Mouse (Mus musculus): ENCODE data around the gene Meltf. TPM values are rescaled to one million over a fixed set of nuclear protein-coding genes. Genes with fewer than 3 reads are reported as not detected.

Gene Meltf
- polyA plus RNA-seq, 1 experiment, result 0.46 TPM

GRCm38 (mm10) chr16:31905891-31906825 is 27.5 kb downstream of the Meltf start:
- 0 out of 2 replicates have a peak, but pooled peaks have one; percentile 20 for TF ChIP-seq POLR2A (IDR thresholded peaks at IDR 0.05; ENCODE audit: extremely low read depth, insufficient read depth, low read length)
- TF ChIP-seq CTCF (IDR thresholded peaks at IDR 0.05; ENCODE audit: extremely low read depth, insufficient read depth, low read length), result no peak
- peak overlapping the region; percentile 54 for H3K27ac ChIP-seq (ENCODE audit: insufficient read depth, low read length)
- H3K4me1 ChIP-seq (ENCODE audit: control insufficient read depth, insufficient read depth, low read length), result peaks cover 5% of the 10 kb centered on the region; the same call in 1 of the 2 replicates
- H3K4me3 ChIP-seq (ENCODE audit: insufficient read depth, low read length), result no peak overlapping the region

- Histone ChIP-seq H3K4me3 (ENCODE audit: insufficient read depth, low read length) (no peak overlapping the region), H3K4me1 (ENCODE audit: control insufficient read depth, insufficient read depth, low read length) (peaks cover 5% of the 10 kb centered on the region; the same call in 1 of the 2 replicates), H3K27ac (ENCODE audit: insufficient read depth, low read length) (peak overlapping the region; percentile 54; the same call in 1 of the 2 replicates)
- TF ChIP-seq POLR2A (IDR thresholded peaks at IDR 0.05; ENCODE audit: extremely low read depth, insufficient read depth, low read length), result no peak
Observed at GRCm38 (mm10) chr16:31906896-31907295, 28.3 kb downstream of the Meltf start.

DNA sequence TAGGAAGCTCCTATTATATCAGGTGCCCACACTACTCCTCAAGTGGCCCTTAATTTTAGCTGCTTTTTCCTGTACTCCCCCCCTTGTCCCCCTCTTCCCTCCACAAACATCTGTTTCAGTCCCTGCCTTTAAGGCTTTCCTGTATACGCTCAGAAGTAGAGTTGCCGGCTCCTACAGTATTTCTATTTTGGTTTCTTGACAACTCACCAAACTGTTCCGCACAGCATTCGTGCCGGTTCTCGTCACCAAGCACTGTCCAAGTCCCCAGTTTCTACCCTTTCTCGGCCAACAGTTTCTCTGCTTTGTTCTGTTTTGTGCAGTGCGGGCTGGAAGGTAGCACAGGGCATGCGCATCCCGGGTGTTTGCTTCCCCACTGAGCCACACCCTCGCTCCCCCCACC is 30.3 kb downstream of the Meltf start:
- Histone ChIP-seq H3K4me3 (ENCODE audit: insufficient read depth, low read length) (no peak overlapping the region), H3K27ac (ENCODE audit: insufficient read depth, low read length) (peak overlapping the region; percentile 85), H3K4me1 (ENCODE audit: control insufficient read depth, insufficient read depth, low read length) (peaks cover 5% of the 10 kb centered on the region; the same call in 1 of the 2 replicates)
- TF ChIP-seq POLR2A (IDR thresholded peaks at IDR 0.05; ENCODE audit: extremely low read depth, insufficient read depth, low read length) (0 out of 2 replicates have a peak, but pooled peaks have one; percentile 28), CTCF (IDR thresholded peaks at IDR 0.05; ENCODE audit: extremely low read depth, insufficient read depth, low read length) (no peak)

- TF ChIP-seq POLR2A (IDR thresholded peaks at IDR 0.05; ENCODE audit: extremely low read depth, insufficient read depth, low read length), result no peak
- TF ChIP-seq CTCF (IDR thresholded peaks at IDR 0.05; ENCODE audit: extremely low read depth, insufficient read depth, low read length), result no peak
- H3K4me1 ChIP-seq (ENCODE audit: control insufficient read depth, insufficient read depth, low read length), result peaks cover 5% of the 10 kb centered on the region; the same call in 1 of the 2 replicates
- no peak overlapping the region for H3K4me3 ChIP-seq (ENCODE audit: insufficient read depth, low read length)
- H3K27ac ChIP-seq (ENCODE audit: insufficient read depth, low read length), result no peak overlapping the region
Observed at GRCm38 (mm10) chr16:31910281-31910847, 31.8 kb downstream of the Meltf start.

DNA sequence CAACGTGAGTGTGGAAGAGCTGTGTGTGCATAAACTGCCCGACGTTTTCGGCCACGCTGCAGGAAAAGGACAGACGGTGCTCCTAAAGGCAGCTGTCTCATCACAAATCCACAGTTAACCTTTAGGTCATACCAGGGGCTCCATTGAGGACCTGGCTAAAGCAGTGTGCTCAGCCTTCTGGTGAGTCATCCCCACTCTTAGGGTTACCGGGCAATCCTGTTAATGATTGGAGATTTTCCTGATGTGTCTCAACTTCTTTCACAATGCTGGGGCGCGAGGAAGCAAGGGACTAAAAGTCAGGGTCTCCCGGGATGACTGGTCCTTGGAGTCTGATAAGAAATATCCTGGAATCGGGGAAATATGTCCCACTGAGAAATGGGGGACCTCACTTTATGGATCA is 39.2 kb downstream of the Meltf start:
- no peak overlapping the region for H3K27ac ChIP-seq (ENCODE audit: insufficient read depth, low read length)
- TF ChIP-seq CTCF (IDR thresholded peaks at IDR 0.05; ENCODE audit: extremely low read depth, insufficient read depth, low read length) (no peak), POLR2A (IDR thresholded peaks at IDR 0.05; ENCODE audit: extremely low read depth, insufficient read depth, low read length) (no peak)
- no peaks in the 10 kb centered on the region for H3K4me1 ChIP-seq (ENCODE audit: control insufficient read depth, insufficient read depth, low read length)

GRCm38 (mm10) chr16:31918248-31918724 is 39.7 kb downstream of the Meltf start:
- Histone ChIP-seq H3K4me1 (ENCODE audit: control insufficient read depth, insufficient read depth, low read length) (no peaks in the 10 kb centered on the region), H3K27ac (ENCODE audit: insufficient read depth, low read length) (no peak overlapping the region), H3K4me3 (ENCODE audit: insufficient read depth, low read length) (no peak overlapping the region)
- TF ChIP-seq POLR2A (IDR thresholded peaks at IDR 0.05; ENCODE audit: extremely low read depth, insufficient read depth, low read length), result no peak
- peak; percentile 97 for TF ChIP-seq CTCF (IDR thresholded peaks at IDR 0.05; ENCODE audit: extremely low read depth, insufficient read depth, low read length)

More for the DNA sequence above, 39.2 kb downstream of the Meltf start:
- no peak overlapping the region for H3K4me3 ChIP-seq (ENCODE audit: insufficient read depth, low read length)

- TF ChIP-seq CTCF (IDR thresholded peaks at IDR 0.05; ENCODE audit: extremely low read depth, insufficient read depth, low read length) (no peak), POLR2A (IDR thresholded peaks at IDR 0.05; ENCODE audit: extremely low read depth, insufficient read depth, low read length) (no peak)
- Histone ChIP-seq H3K4me1 (ENCODE audit: control insufficient read depth, insufficient read depth, low read length) (no peaks in the 10 kb centered on the region), H3K27ac (ENCODE audit: insufficient read depth, low read length) (no peak overlapping the region), H3K4me3 (ENCODE audit: insufficient read depth, low read length) (no peak overlapping the region)
Observed at GRCm38 (mm10) chr16:31924368-31924767, 45.8 kb downstream of the Meltf start.

DNA sequence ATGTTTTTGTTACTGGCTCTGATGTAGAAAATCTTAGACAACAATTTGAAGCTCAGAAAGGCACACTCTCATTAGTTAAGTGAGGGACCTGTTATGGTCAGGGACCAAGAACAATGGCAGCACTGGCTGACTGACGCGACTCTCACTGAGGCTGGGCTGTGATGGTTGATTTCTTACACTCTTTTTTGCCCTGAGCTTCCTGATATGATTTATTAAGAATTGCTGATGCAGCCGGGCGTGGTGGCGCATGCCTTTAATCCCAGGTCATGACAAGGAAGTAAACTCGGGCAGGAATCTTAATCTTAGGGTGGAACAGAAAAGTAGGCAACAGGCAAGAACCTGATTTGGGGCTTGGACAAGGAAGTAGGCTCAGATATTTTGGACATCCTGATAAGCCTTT is 47.5 kb downstream of the Meltf start:
- H3K27ac ChIP-seq (ENCODE audit: insufficient read depth, low read length), result no peak overlapping the region
- TF ChIP-seq POLR2A (IDR thresholded peaks at IDR 0.05; ENCODE audit: extremely low read depth, insufficient read depth, low read length) (no peak), CTCF (IDR thresholded peaks at IDR 0.05; ENCODE audit: extremely low read depth, insufficient read depth, low read length) (no peak)
- H3K4me1 ChIP-seq (ENCODE audit: control insufficient read depth, insufficient read depth, low read length), result no peaks in the 10 kb centered on the region
- H3K4me3 ChIP-seq (ENCODE audit: insufficient read depth, low read length), result no peak overlapping the region

DNA sequence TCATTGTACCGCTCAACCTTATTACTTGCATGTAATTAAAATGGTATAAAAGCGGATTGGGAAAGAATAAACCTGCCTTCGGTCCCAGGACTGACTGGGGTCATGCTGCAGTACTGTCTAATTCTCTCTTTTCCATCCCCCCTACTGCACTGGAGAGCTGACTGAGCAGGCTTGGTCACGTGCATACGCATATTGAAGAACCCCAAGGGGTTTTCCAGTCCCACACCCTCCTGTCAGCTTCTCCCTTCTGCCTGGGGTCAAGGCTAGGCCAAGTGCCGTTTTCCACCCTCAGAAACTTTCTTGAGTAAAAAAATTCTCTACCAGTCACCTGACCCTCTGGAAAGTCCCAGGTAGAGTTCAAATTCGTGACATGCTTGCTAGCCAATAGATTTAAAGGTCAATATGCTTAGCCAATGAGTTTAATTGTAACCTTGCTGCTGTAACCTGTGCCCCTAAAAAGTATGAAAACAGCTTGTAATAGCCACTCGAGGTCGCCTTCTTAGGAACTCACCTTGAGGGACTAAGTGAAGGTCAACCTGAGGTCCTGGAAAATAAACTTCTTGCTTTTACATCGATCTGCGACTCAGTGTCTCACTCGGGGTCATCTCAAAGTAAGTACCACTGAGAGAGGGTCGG is 48.1 kb downstream of the Meltf start:
- H3K4me3 ChIP-seq (ENCODE audit: insufficient read depth, low read length), result no peak overlapping the region
- H3K4me1 ChIP-seq (ENCODE audit: control insufficient read depth, insufficient read depth, low read length), result no peaks in the 10 kb centered on the region
- no peak overlapping the region for H3K27ac ChIP-seq (ENCODE audit: insufficient read depth, low read length)
- no peak for TF ChIP-seq POLR2A (IDR thresholded peaks at IDR 0.05; ENCODE audit: extremely low read depth, insufficient read depth, low read length)
- no peak for TF ChIP-seq CTCF (IDR thresholded peaks at IDR 0.05; ENCODE audit: extremely low read depth, insufficient read depth, low read length)

All from cortical plate, adult 2 months (tissue).